Mouse (Mus musculus): ENCODE measurements around the gene Vmn1r121. TPM values are rescaled to one million over a fixed set of nuclear protein-coding genes. Genes with fewer than 3 reads are reported as not detected.

Gene Vmn1r121
- not detected in 2 replicates for polyA plus RNA-seq (2012; rRNA removed)

DNA sequence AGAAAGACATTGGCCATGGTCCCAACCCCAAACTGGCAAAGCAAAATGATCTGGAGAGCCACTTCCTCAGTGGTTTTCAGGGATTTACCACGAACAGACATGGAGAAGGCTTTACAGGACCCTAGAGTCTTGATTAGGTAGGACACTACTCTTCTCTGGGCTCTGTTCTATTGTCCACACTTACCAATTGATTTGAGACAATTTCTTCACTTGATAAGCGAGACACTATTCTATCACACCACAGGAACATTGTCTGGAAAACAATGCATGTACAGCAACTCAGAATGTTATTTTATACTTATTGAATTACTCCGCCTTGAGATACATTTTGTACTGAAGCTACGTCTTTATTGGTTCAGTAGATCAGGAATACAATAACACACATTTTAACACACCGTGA, at the start of gene Vmn1r121:
Gene Vmn1r121, minus strand, starts transcription at position 101 of the 400 bp plus-strand sequence.

GRCm38 (mm10) chr7:21134028-21134427, 35.7 kb upstream of the Vmn1r121 start, which contains the start of gene Vmn1r122:
Gene Vmn1r122, minus strand, starts transcription at chr7:21134128.

DNA sequence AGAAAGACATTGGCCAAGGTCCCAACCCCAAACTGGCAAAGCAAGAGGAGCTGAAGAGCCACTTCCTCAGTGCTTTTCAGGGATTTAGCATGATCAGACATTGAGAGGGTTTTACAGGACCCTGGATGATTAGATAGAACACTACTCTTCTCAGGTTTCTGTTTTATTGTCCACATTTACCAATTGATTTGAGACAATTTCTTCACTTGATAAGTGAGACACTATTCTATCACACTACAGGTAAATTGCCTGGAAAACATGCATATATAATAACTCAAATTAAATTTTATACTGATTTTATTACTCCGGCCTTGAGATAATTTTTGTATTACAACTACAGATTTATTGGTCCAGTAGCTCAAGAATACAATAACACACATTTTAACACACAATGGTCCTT, 44.6 kb downstream of the Vmn1r121 start, which contains the start of gene Vmn1r120:
Gene Vmn1r120, minus strand, starts transcription at position 101 of the 400 bp plus-strand sequence.

Other genes starting within 250 kb of the Vmn1r121 start
- not detected in 2 replicates for gene Vmn1r116, start 226.3 kb downstream of the Vmn1r121 start, polyA plus RNA-seq (2012; rRNA removed)
- not detected in 2 replicates for gene Vmn1r117, start 214.4 kb downstream of the Vmn1r121 start, polyA plus RNA-seq (2012; rRNA removed)
- not detected in 2 replicates for gene Vmn1r118, start 186.2 kb downstream of the Vmn1r121 start, polyA plus RNA-seq (2012; rRNA removed)
- not detected in 2 replicates for gene Vmn1r119, start 86.1 kb downstream of the Vmn1r121 start, polyA plus RNA-seq (2012; rRNA removed)
- gene Vmn1r120, start 44.7 kb downstream of the Vmn1r121 start, polyA plus RNA-seq (2012; rRNA removed) = not detected in 2 replicates
- not detected in 2 replicates for gene Vmn1r122, start 35.6 kb upstream of the Vmn1r121 start, polyA plus RNA-seq (2012; rRNA removed)
- not detected in 2 replicates for gene Vmn1r123, start 63.7 kb upstream of the Vmn1r121 start, polyA plus RNA-seq (2012; rRNA removed)
- gene Gm5157, start 91.9 kb upstream of the Vmn1r121 start, polyA plus RNA-seq (2012; rRNA removed) = not detected in 2 replicates
- gene Vmn1r124, start 162.1 kb upstream of the Vmn1r121 start, polyA plus RNA-seq (2012; rRNA removed) = not detected in 2 replicates
- gene Vmn1r125, start 173.7 kb upstream of the Vmn1r121 start, polyA plus RNA-seq (2012; rRNA removed) = not detected in 2 replicates
- not detected in 2 replicates for gene Vmn1r126, start 203.0 kb upstream of the Vmn1r121 start, polyA plus RNA-seq (2012; rRNA removed)
- gene Vmn1r127, start 221.3 kb upstream of the Vmn1r121 start, polyA plus RNA-seq (2012; rRNA removed) = not detected in 2 replicates

Measured in liver, embryonic 18 days (tissue).